Mouse (Mus musculus): ENCODE results near the gene Inhbc. TPM values are rescaled to one million over a fixed set of nuclear protein-coding genes. Genes with fewer than 3 reads are reported as not detected.

Inhbc gene
- total RNA-seq (2012; rRNA removed): 0.08 and 0.38 TPM in 2 replicates
- total RNA-seq (2014; rRNA removed): not detected in 2 replicates
- polyA plus RNA-seq (2012; ENCODE audit: insufficient read length, low read depth): 0.20 TPM in 1 of 2 replicates, not detected in the other

DNA sequence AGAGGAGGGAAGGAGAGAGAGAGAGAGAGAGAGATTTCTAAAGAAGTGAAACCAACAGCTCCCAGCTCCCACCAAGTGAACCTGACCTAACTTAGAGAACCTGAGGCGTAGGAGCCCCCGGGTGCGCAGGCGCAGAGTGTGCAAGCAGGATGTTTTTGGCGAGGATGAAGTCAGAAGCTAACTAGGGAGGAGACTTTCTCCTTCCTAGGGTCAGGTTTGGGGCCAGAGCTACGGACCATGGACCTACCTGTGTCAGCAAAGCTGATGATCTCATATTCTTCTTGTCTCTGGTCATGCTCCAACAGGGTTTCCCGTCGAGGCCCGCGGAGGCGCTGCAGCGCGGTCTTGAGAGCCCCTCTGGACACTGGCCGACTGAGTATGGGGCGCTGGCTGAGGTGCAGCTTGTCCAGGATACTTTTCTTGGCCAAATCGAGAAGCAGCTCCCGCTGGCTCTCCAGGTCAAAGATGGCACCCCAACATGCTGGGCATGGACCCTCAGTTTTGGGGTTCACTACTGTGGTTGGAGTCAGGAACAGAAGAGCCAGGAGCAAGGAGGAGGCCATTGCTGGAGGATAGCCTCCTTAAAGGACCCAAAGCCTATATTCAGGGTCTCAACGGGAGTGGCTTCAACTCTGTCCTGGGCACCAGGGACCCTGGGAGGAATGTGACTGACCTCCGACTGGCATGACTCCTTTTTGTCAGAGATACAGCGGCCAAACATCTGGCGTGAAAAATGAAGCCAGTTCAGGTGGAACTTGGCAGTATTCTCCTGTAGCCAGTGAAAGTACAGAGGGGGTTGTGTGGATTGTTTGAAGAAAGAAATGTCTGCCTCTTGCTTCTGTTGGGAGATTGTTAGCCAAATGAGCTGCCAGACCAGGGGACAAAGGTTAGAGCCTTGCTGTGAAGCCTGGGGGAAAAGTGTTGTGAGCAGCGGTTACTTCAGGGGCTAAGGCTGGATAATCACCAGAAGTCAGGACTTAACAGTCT lies at the start of gene Inhbc:
Gene Inhbc, minus strand, starts transcription at position 598 of the 987 bp plus-strand sequence.
- Histone ChIP-seq H3K27ac (ENCODE audit: insufficient read depth, low read depth) (no peak within 1 kb of the TSS), H3K27me3 (replicated peaks) (no peaks in the 10 kb centered on the region), H3K4me1 (ENCODE audit: control insufficient read depth in 1 of 2, insufficient read depth in 2 of 2) (peaks cover 0 to 9% of the 10 kb centered on the region in 2 experiments; a peak in 2 of 4 replicates), H3K79me2 (replicated peaks; ENCODE audit: control insufficient read depth, extremely low read depth, insufficient read depth, poor library complexity, severe bottlenecking) (no peaks in the 10 kb centered on the region), H3K4me2 (ENCODE audit: insufficient read depth, low read depth, poor library complexity, severe bottlenecking) (0 out of 2 replicates have a peak within 1 kb of the TSS, but pooled peaks have one; percentile 15), H3K9me3 (replicated peaks; ENCODE audit: low read length) (no peaks in the 10 kb centered on the region), H3K9ac (ENCODE audit: insufficient read depth, low read depth) (no peak within 1 kb of the TSS), H3K4me3 (replicated peaks in 1 of 3; ENCODE audit: low read depth in 2 of 3, low read length in 2 of 3, poor library complexity in 1 of 3) (no peak within 1 kb of the TSS), H3K36me3 (replicated peaks in 1 of 2; ENCODE audit: control insufficient read depth in 1 of 2, insufficient read depth in 1 of 2, low read length in 1 of 2) (no peaks in the 10 kb centered on the region)
- TF ChIP-seq JUND (conservative IDR thresholded peaks at IDR 0.05; ENCODE audit: low read depth, low read length): no peak
- TF ChIP-seq ZC3H11A (IDR thresholded peaks at IDR 0.05; ENCODE audit: low read depth, low read length): no peak
- TF ChIP-seq GABPA (IDR thresholded peaks at IDR 0.05; ENCODE audit: insufficient replicate concordance, low read depth, low read length): no peak
- TF ChIP-seq SIN3A (IDR thresholded peaks at IDR 0.05; ENCODE audit: low read length): no peak
- no peak for TF ChIP-seq ZKSCAN1 (IDR thresholded peaks at IDR 0.05; ENCODE audit: borderline replicate concordance, low read depth, low read length)
- no peak for TF ChIP-seq RCOR1 (conservative IDR thresholded peaks at IDR 0.05; ENCODE audit: low read depth, low read length)
- no peak for TF ChIP-seq PAX5 (IDR thresholded peaks at IDR 0.05; ENCODE audit: low read length)
- TF ChIP-seq POLR2A (IDR thresholded peaks at IDR 0.05; ENCODE audit: low read depth, low read length): no peak
- no peak for TF ChIP-seq USF2 (conservative IDR thresholded peaks at IDR 0.05; ENCODE audit: low read depth, low read length)
- TF ChIP-seq IRF4 (IDR thresholded peaks at IDR 0.05; ENCODE audit: low read depth, low read length): no peak
- TF ChIP-seq RAD21 (IDR thresholded peaks at IDR 0.05; ENCODE audit: low read depth, low read length): no peak
- TF ChIP-seq POLR2AphosphoS2 (IDR thresholded peaks at IDR 0.05; ENCODE audit: low read depth, low read length): no peak
- TF ChIP-seq MAFK (IDR thresholded peaks at IDR 0.05; ENCODE audit: insufficient replicate concordance, low read length): no peak
- TF ChIP-seq EP300 (IDR thresholded peaks at IDR 0.05; ENCODE audit: low read length): no peak
- no peak for TF ChIP-seq E2F4 (IDR thresholded peaks at IDR 0.05; ENCODE audit: insufficient replicate concordance, low read depth, low read length)
- TF ChIP-seq TCF12 (IDR thresholded peaks at IDR 0.05; ENCODE audit: low read depth, low read length): no peak
- TF ChIP-seq ETS1 (conservative IDR thresholded peaks at IDR 0.05; ENCODE audit: low read depth, low read length): no peak
- no peak for TF ChIP-seq MYC (IDR thresholded peaks at IDR 0.05; ENCODE audit: low read depth, low read length)
- DNase-seq (ENCODE audit: extremely low read depth): no peak
- in situ Hi-C loops (cut with MboI; ENCODE audit: low pct_ligation_motif_present, low pct_unique_long_range_greater_than_20kb, low sequenced_read_pairs): no loop called here
- dilution Hi-C loops (cut with MboI; ENCODE audit: extremely low pct_ligation_motif_present, extremely low pct_unique_long_range_greater_than_20kb, low sequenced_read_pairs): no loop called here

DNA sequence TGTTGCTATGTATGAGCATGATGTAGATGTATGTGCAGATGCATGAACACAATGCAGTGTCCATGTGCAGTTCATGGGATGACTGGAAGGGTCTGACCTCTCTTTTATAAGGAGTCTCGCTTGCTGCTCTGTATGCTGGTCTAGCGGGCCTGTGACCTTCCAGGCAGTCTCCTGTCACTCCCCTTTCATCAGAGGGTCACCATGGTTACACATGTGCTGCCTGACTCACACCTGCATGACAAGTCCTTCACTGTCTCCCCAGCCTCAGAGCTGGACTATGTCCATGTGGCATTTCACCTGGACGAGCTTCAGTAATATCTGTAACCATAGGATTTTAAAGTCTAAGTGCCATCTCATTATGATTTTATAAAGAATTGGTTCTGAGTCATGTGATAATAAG lies 43.9 kb upstream of the Inhbc start:
- Histone ChIP-seq H3K27me3 (replicated peaks) (no peaks in the 10 kb centered on the region), H3K27ac (ENCODE audit: insufficient read depth, low read depth) (no peak overlapping the region), H3K79me2 (replicated peaks; ENCODE audit: control insufficient read depth, extremely low read depth, insufficient read depth, poor library complexity, severe bottlenecking) (no peaks in the 10 kb centered on the region), H3K9ac (ENCODE audit: insufficient read depth, low read depth) (no peak overlapping the region), H3K9me3 (replicated peaks; ENCODE audit: low read length) (no peaks in the 10 kb centered on the region), H3K4me2 (ENCODE audit: insufficient read depth, low read depth, poor library complexity, severe bottlenecking) (no peak overlapping the region), H3K36me3 (replicated peaks in 1 of 2; ENCODE audit: control insufficient read depth in 1 of 2, insufficient read depth in 1 of 2, low read length in 1 of 2) (peaks cover 12 to 26% of the 10 kb centered on the region in 2 experiments), H3K4me1 (ENCODE audit: control insufficient read depth in 1 of 2, insufficient read depth in 2 of 2) (peaks cover 2 to 10% of the 10 kb centered on the region in 2 experiments; a peak in 2 of 4 replicates), H3K4me3 (replicated peaks in 1 of 3; ENCODE audit: low read depth in 2 of 3, low read length in 2 of 3, poor library complexity in 1 of 3) (no peak overlapping the region)
- no peak for DNase-seq (ENCODE audit: extremely low read depth)
- in situ Hi-C loops (cut with MboI; ENCODE audit: low pct_ligation_motif_present, low pct_unique_long_range_greater_than_20kb, low sequenced_read_pairs) (no loop called here), dilution Hi-C loops (cut with MboI; ENCODE audit: extremely low pct_ligation_motif_present, extremely low pct_unique_long_range_greater_than_20kb, low sequenced_read_pairs) (no loop called here)
- 0 out of 2 replicates have a peak, but pooled peaks have one; percentile 26 for TF ChIP-seq ZNF384 (IDR thresholded peaks at IDR 0.05; ENCODE audit: low read depth, low read length)
- TF ChIP-seq NELFE (IDR thresholded peaks at IDR 0.05; ENCODE audit: low read depth, low read length): no peak
